Mouse (Mus musculus) gastrocnemius, adult 2 months (tissue): ENCODE measurements at regions not wholly inside any gene's neighbourhood (a gene's known extent, or its start where the extent isn't known, plus 50 kb on each side); places are given as distances from the start of the nearest gene placed in this dataset.

Experiments
- DNase-seq: peaks from one replicate; pipeline ENCODE4 v3.0.0; 2022
- H3K27ac ChIP-seq: fragments of 200-600 bp; 2 replicates; pipeline ENCODE4 v1.8.1; 2022; ENCODE audit warnings: mild to moderate bottlenecking
- H3K4me3 ChIP-seq: fragments of 200-600 bp; 2 replicates; pipeline ENCODE4 v1.8.1; 2022; ENCODE audit warnings: mild to moderate bottlenecking, moderate library complexity
- CTCF ChIP-seq: fragments of 200-600 bp; IDR thresholded peaks from 2 replicates; pipeline ENCODE4 v1.8.1; 2022; ENCODE audit warnings: antibody characterized with exemption, mild to moderate bottlenecking, moderate library complexity
- intact Hi-C: fragments of 180-260 bp; cut with DNase I; formaldehyde crosslinking; loops from one replicate; pipeline ENCODE4 v1.15.1; 2025

- no peak overlapping the region for H3K4me3 ChIP-seq
- DNase-seq, result no peak
- H3K27ac ChIP-seq, result no peak overlapping the region
- intact Hi-C loops, result no loop called here
- TF ChIP-seq CTCF, result no peak
Measured at GRCm38 (mm10) chr3:129476250-129476649, 55.9 kb upstream of the Elovl6 start.

- H3K4me3 ChIP-seq, result no peak overlapping the region
- intact Hi-C loops, result no loop called here
- DNase-seq, result no peak
- TF ChIP-seq CTCF, result no peak
- H3K27ac ChIP-seq, result no peak overlapping the region
Measured at GRCm38 (mm10) chr3:129478093-129478492, 54.1 kb upstream of the Elovl6 start.

GRCm38 (mm10) chr3:129481293-129481692 is 50.9 kb upstream of the Elovl6 start:
- no peak for TF ChIP-seq CTCF
- DNase-seq, result no peak
- Histone ChIP-seq H3K4me3 (no peak overlapping the region), H3K27ac (no peak overlapping the region)
- intact Hi-C loops, result no loop called here
